Mouse (Mus musculus) liver, embryonic 13.5 days (tissue): ENCODE measurements around the gene Aldh6a1. TPM values are rescaled to one million over a fixed set of nuclear protein-coding genes. Genes with fewer than 3 reads are reported as not detected.

Source experiments
- ATAC-seq: fragments of 200-750 bp; cut with Nextera tagmentation; 2 replicates; pipeline ENCODE4 v1.8.0; 2017; ENCODE audit warnings: low read depth, mild to moderate bottlenecking, moderate number of reproducible peaks, moderate library complexity
- DNase-seq: peaks from one replicate; pipeline ENCODE4 v3.0.0; 2022
- H3K27ac ChIP-seq: fragments of 300-500 bp; sonication (generic); 2 replicates; pipeline ENCODE4 v1.5.1; 2015; ENCODE audit warnings: moderate library complexity, mild to moderate bottlenecking, inconsistent platforms
- H3K27me3 ChIP-seq: fragments of 300-500 bp; sonication (generic); 2 replicates; pipeline ENCODE4 v1.6.1; 2015; ENCODE audit warnings: mild to moderate bottlenecking, inconsistent platforms
- H3K36me3 ChIP-seq: fragments of 300-500 bp; sonication (generic); 2 replicates; pipeline ENCODE4 v1.6.1; 2015; ENCODE audit warnings: mild to moderate bottlenecking, inconsistent platforms
- H3K4me1 ChIP-seq: fragments of 300-500 bp; sonication (generic); replicated peaks from 2 replicates; pipeline ENCODE4 v1.6.1; 2015; ENCODE audit warnings: inconsistent platforms
- H3K4me2 ChIP-seq: fragments of 300-500 bp; sonication (generic); 2 replicates; pipeline ENCODE4 v1.6.1; 2015; ENCODE audit warnings: inconsistent platforms, mild to moderate bottlenecking, moderate library complexity
- H3K4me3 ChIP-seq: fragments of 300-500 bp; sonication (generic); replicated peaks from 2 replicates; pipeline ENCODE4 v1.5.1; 2015; ENCODE audit warnings: mild to moderate bottlenecking, inconsistent platforms
- H3K9ac ChIP-seq: fragments of 300-500 bp; sonication (generic); 2 replicates; pipeline ENCODE4 v1.6.1; 2015; ENCODE audit warnings: mild to moderate bottlenecking, inconsistent platforms
- H3K9me3 ChIP-seq: fragments of 300-500 bp; sonication (generic); replicated peaks from 2 replicates; pipeline ENCODE4 v1.6.1; 2016; ENCODE audit warnings: inconsistent platforms
- WGBS: fragments of 180-500 bp; shearing (Covaris S2); methylation state at CpG from one replicate; pipeline ENCODE4 v1.1.7; 2015; ENCODE audit not compliant: insufficient replicate concordance; 5-methylcytosine and 5-hydroxymethylcytosine counted together
- polyA plus RNA-seq: library from polyadenylated mRNA; unstranded; fragments of >200 nt; fragmentation: Nextera tagmentation; extraction: Ambion mirVana; gene quantifications from 2 replicates; pipeline ENCODE4 v1.2.1, GENCODE M21; 2015

Gene Aldh6a1
- polyA plus RNA-seq, result 17.0 and 23.4 TPM in 2 replicates

DNA sequence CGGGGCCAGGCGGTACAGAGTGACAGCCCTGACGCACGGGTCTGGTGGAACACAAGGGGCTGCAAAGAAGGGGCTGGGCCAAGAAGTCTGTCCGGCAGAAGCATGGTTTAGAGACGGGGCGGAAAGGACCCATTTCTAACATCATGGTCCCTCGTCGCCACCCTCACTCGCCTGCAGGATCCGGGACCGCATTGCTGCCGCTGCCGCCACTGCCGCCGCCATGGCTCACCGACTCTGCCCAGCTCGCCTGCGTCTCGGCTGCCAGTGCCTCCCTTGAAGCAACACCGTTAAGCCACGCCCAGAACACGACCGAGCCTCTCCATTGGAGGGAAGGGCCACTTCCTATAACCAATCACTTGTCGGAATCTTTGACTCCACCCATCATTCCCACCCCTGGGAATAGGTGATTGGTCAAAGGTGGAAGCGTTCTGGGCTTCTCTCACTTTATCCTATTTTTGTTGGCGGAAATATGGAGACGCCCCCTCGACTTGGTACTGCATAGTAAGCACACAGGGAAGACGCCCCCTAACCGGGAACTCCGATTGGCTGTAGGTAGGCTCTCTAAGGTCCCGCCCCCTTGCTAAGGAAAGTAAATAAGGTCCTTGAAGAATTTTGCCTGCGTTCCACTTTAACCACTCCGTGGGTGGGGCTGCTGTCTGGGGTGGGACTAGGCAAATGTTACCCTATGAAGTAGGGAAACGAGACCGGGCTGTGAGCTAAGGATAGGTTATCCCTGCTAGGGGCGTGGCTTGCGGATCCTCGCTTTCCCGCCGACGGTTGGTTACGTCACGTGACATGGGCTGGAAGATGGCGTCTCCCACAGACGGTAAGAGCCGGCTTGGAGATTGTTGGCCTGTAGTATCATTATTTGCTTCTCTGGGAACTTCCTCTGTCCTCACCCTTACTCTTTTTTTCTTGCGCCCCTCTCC lies at the start of gene Aldh6a1, which contains the start of gene Lin52:
Gene Aldh6a1, minus strand, starts transcription at position 287 of the 929 bp plus-strand sequence.
Gene Lin52, plus strand, starts transcription at position 705 of the 929 bp plus-strand sequence.
- under 1% methylated on average over 49 of the region's 49 CpGs for WGBS
- peak within 1 kb of the TSS; percentile 87 for H3K4me3 ChIP-seq
- H3K4me2 ChIP-seq, result peak within 1 kb of the TSS; percentile 93
- H3K27ac ChIP-seq, result peak within 1 kb of the TSS; percentile 82
- peak within 1 kb of the TSS; percentile 87 for H3K9ac ChIP-seq
- peaks cover 37% of the 10 kb centered on the region for H3K4me1 ChIP-seq
- 0 out of 2 replicates have a peak, but pooled peaks cover 5% of the 10 kb centered on the region for H3K36me3 ChIP-seq
- peak; percentile 95 for ATAC-seq
- peak; percentile 98 for DNase-seq
- peaks cover 17% of the 10 kb centered on the region; the same call in 1 of the 2 replicates for H3K27me3 ChIP-seq
- no peaks in the 10 kb centered on the region for H3K9me3 ChIP-seq

DNA sequence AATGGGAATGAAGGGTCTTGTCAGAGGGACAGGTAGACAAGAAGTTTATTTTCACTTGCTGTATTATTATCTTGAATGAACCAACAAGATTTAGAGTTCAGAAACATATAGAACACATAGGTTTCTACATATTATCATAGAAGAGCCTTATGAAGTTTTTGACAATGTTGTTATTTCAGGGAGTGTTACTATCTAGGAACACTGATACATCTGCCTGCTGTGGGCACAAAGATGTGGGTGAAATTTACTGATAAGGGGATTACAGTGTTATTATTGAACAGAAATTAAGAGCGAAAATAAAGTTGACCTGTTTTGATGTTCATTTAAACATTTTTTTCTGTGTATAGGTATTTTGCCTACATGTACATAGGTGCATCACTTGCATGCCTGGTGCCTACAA lies 46.0 kb upstream of the Aldh6a1 start:
- Histone ChIP-seq H3K27ac (no peak overlapping the region), H3K9me3 (no peaks in the 10 kb centered on the region), H3K4me1 (peaks cover 22% of the 10 kb centered on the region), H3K9ac (no peak overlapping the region), H3K27me3 (no peaks in the 10 kb centered on the region), H3K4me3 (no peak overlapping the region), H3K4me2 (no peak overlapping the region), H3K36me3 (0 out of 2 replicates have a peak, but pooled peaks cover 4% of the 10 kb centered on the region)
- WGBS, result 48% methylated on average over 1 of the region's 1 CpGs
- ATAC-seq (no peak), DNase-seq (no peak)

DNA sequence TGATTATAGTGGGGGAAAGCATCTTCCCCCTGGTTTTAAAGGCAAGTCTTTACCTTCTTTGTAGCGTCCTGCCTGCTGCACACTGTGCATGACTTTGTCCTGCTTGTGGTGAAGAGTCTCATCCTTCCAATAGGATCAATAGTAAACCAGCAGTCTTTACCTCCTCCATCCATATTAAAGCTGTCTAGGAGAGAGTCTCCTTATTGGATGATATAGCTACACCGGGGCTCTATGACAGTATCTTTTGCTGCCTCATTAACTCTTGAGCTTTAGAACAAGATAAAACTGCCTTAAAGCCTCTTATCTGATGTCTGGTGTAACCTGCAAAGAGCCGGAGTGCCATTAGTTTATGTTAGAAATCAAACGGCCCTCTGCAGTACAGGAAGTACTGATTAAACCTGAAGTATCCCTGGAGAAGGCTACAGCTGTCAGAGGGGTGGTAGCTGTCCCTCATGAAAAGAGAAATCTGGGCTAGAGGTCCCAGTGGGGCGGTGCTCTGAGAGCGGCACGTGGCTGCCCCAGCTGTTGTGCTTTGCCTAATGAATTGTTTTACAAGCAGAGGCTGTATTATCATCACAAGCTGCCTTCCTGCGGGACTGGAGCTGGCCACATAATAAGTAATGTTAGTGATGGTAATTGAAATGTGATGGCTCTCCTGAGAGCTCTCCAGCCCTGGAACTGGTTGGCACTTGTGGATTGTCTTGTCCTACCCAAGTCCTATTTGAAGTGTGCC lies 36.7 kb upstream of the Aldh6a1 start:
- no peak for ATAC-seq
- H3K27ac ChIP-seq, result no peak overlapping the region
- no peaks in the 10 kb centered on the region for H3K27me3 ChIP-seq
- WGBS, result 45% methylated on average over 8 of the region's 8 CpGs
- no peak overlapping the region for H3K4me2 ChIP-seq
- no peak overlapping the region for H3K9ac ChIP-seq
- H3K4me3 ChIP-seq, result no peak overlapping the region
- peaks cover 28% of the 10 kb centered on the region for H3K4me1 ChIP-seq
- H3K9me3 ChIP-seq, result no peaks in the 10 kb centered on the region
- no peak for DNase-seq
- 0 out of 2 replicates have a peak, but pooled peaks cover 6% of the 10 kb centered on the region for H3K36me3 ChIP-seq

DNA sequence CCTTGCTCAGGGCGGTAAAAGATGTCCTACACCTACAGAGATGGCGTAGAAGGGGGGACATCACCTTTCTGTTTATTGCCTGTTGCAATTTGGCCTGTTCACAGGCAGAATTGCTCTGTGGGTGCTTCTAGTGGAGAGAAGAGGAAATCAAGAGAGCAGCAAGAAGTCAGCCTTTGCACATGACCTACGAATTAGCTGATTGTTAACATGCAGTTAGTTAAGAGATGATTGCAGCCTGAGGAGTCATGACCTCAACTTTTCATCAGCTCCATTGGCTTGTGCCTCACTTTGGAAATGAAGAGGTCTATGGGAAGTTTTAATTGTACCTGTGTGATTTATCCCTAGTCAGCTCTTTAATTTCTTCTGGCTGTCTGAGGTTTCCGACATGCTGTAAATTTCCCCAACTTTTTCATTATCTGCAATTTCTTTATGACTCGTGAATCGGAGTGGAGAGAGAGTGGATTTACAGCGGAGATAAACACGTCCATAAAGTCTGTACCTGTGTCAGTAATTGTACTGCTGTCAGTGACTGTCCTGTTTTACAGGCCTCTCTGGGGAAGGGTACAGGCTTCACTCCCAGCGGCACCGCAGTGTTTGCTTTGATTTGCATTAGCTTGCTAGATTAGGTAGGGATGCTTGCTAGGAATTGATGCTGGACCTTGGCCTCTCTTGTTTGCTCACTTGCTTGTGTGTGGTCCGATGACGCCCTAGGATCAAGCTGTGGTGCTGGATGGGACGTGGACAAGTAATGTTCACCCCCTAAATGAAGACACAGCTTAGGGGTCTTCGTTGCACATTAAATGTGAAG lies 32.2 kb upstream of the Aldh6a1 start:
- Histone ChIP-seq H3K27ac (peak overlapping the region; percentile 45), H3K4me1 (peaks cover 34% of the 10 kb centered on the region), H3K4me2 (no peak overlapping the region), H3K9me3 (no peaks in the 10 kb centered on the region), H3K4me3 (no peak overlapping the region), H3K27me3 (no peaks in the 10 kb centered on the region), H3K9ac (no peak overlapping the region), H3K36me3 (peaks cover 12% of the 10 kb centered on the region)
- WGBS, result 80% methylated on average over 14 of the region's 14 CpGs
- DNase-seq (no peak), ATAC-seq (peak; percentile 68; the same call in 1 of the 2 replicates)

GRCm38 (mm10) chr12:84481251-84481650 lies 30.4 kb upstream of the Aldh6a1 start:
- Histone ChIP-seq H3K27me3 (no peaks in the 10 kb centered on the region), H3K9me3 (no peaks in the 10 kb centered on the region), H3K9ac (no peak overlapping the region), H3K4me1 (peaks cover 29% of the 10 kb centered on the region), H3K27ac (no peak overlapping the region), H3K4me2 (no peak overlapping the region), H3K4me3 (no peak overlapping the region), H3K36me3 (peaks cover 12% of the 10 kb centered on the region)
- 65% methylated on average over 2 of the region's 2 CpGs for WGBS
- ATAC-seq (0 out of 2 replicates have a peak, but pooled peaks have one; percentile 50), DNase-seq (no peak)

GRCm38 (mm10) chr12:84478937-84479336 lies 28.1 kb upstream of the Aldh6a1 start:
- Histone ChIP-seq H3K4me3 (no peak overlapping the region), H3K9me3 (no peaks in the 10 kb centered on the region), H3K4me2 (no peak overlapping the region), H3K4me1 (peaks cover 20% of the 10 kb centered on the region), H3K36me3 (peaks cover 17% of the 10 kb centered on the region), H3K9ac (no peak overlapping the region), H3K27me3 (no peaks in the 10 kb centered on the region), H3K27ac (no peak overlapping the region)
- WGBS, result 82% methylated on average over 7 of the region's 7 CpGs
- no peak for ATAC-seq
- DNase-seq, result no peak

DNA sequence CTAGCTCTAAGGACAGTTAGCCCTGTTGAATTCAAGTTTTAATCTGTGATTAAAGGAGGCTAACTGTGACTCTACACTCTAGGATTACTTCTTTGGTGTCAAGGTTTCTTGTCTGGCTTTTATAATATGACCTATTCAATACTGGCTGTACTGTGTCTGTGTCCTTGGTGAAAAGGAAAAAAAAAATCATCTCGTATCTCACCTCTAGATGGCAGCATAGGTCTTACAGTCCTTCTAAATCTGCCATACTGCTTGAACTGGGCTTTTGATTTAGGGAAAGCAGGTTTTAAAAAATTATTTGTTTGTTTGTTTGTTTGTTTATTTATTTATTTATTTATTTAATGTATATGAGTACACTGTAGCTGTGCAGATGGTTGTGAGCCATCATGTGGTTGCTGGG lies 17.9 kb upstream of the Aldh6a1 start:
- no peak overlapping the region for H3K9ac ChIP-seq
- no peak overlapping the region for H3K27ac ChIP-seq
- H3K4me3 ChIP-seq, result no peak overlapping the region
- no peaks in the 10 kb centered on the region for H3K9me3 ChIP-seq
- DNase-seq (no peak), ATAC-seq (no peak)
- peaks cover 43% of the 10 kb centered on the region for H3K36me3 ChIP-seq
- no peak overlapping the region for H3K4me2 ChIP-seq
- no peaks in the 10 kb centered on the region for H3K27me3 ChIP-seq
- no peaks in the 10 kb centered on the region for H3K4me1 ChIP-seq
- 0% methylated on average over 1 of the region's 1 CpGs for WGBS

DNA sequence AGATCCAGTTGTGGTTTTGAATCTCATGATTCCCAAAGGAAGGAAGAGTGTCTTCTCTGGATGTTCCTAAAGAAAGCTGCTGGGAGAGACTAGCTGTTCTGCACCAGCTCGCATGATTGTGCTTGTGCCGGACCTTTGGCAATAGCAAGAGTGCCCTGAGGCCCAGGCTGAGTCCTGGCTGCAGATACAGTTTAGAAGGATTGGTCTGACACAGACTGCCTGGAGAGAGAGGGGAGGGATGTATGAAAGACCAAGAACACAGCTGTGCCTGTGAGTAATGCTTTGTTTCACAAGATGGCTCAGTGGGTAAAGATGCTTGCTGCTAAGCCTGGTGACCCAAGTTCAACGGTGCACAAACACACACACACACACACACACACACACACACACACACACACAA lies 12.1 kb upstream of the Aldh6a1 start:
- WGBS, result 79% methylated on average over 3 of the region's 3 CpGs
- DNase-seq (no peak), ATAC-seq (no peak)
- H3K36me3 ChIP-seq, result peaks cover 65% of the 10 kb centered on the region
- no peaks in the 10 kb centered on the region for H3K4me1 ChIP-seq
- no peaks in the 10 kb centered on the region for H3K9me3 ChIP-seq
- H3K4me2 ChIP-seq, result no peak overlapping the region
- no peaks in the 10 kb centered on the region for H3K27me3 ChIP-seq
- H3K4me3 ChIP-seq, result no peak overlapping the region
- H3K9ac ChIP-seq, result no peak overlapping the region
- no peak overlapping the region for H3K27ac ChIP-seq

GRCm38 (mm10) chr12:84461416-84461815 lies 10.6 kb upstream of the Aldh6a1 start:
- Histone ChIP-seq H3K4me2 (no peak overlapping the region), H3K27ac (no peak overlapping the region), H3K4me3 (no peak overlapping the region), H3K9me3 (no peaks in the 10 kb centered on the region), H3K27me3 (no peaks in the 10 kb centered on the region), H3K36me3 (peaks cover 73% of the 10 kb centered on the region), H3K9ac (no peak overlapping the region), H3K4me1 (no peaks in the 10 kb centered on the region)
- 79% methylated on average over 5 of the region's 5 CpGs for WGBS
- DNase-seq, result no peak
- ATAC-seq, result no peak

DNA sequence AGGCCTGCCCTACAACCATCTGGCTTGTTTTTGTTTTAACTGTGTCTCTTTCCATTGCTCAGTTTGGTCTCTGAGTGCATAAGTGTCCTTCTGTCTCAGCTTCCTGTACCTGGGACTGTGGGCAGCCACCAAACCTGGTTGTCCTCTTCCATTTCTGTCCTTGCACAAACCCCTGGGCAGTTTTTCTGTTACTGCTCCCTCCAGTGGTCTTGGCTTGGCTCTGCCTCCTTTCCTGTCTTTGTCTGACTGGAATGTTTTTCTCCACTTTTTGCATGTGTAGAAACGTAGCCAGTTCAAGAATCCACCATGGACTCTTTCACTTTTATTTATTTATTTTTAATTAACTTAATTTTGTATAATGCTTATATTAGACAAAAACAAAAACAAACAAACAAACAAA lies 9.0 kb upstream of the Aldh6a1 start:
- no peak overlapping the region for H3K4me2 ChIP-seq
- WGBS, result 73% methylated on average over 1 of the region's 1 CpGs
- no peak overlapping the region for H3K4me3 ChIP-seq
- H3K27me3 ChIP-seq, result no peaks in the 10 kb centered on the region
- H3K9me3 ChIP-seq, result no peaks in the 10 kb centered on the region
- peaks cover 74% of the 10 kb centered on the region for H3K36me3 ChIP-seq
- DNase-seq (no peak), ATAC-seq (no peak)
- H3K27ac ChIP-seq, result no peak overlapping the region
- H3K4me1 ChIP-seq, result no peaks in the 10 kb centered on the region
- no peak overlapping the region for H3K9ac ChIP-seq
